Mouse (Mus musculus): ENCODE results near the gene Cdk5rap1. TPM values are rescaled to one million over a fixed set of nuclear protein-coding genes. Genes with fewer than 3 reads are reported as not detected.

Gene Cdk5rap1
- total and polyA plus RNA-seq, 3 experiments = 25.8 to 43.5 (median 32.0) TPM

- dilution Hi-C loops (cut with MboI; ENCODE audit: extremely low pct_ligation_motif_present, extremely low pct_unique_long_range_greater_than_20kb, low sequenced_read_pairs) = no loop called here
- no peaks in the 10 kb centered on the region for H3K9me3 ChIP-seq (replicated peaks; ENCODE audit: low read length)
- no peak overlapping the region for H3K27ac ChIP-seq (ENCODE audit: insufficient read depth, low read depth)
- H3K4me1 ChIP-seq (ENCODE audit: control insufficient read depth in 1 of 2, insufficient read depth in 2 of 2) = peaks cover 18 to 66% of the 10 kb centered on the region in 2 experiments
- no peaks in the 10 kb centered on the region for H3K27me3 ChIP-seq (replicated peaks)
- H3K79me2 ChIP-seq (replicated peaks; ENCODE audit: control insufficient read depth, extremely low read depth, insufficient read depth, poor library complexity, severe bottlenecking) = 0 out of 2 replicates have a peak, but pooled peaks cover 2% of the 10 kb centered on the region
- H3K4me3 ChIP-seq (replicated peaks in 1 of 3; ENCODE audit: low read depth in 2 of 3, low read length in 2 of 3, poor library complexity in 1 of 3) = no peak overlapping the region
- no peak overlapping the region for H3K4me2 ChIP-seq (ENCODE audit: insufficient read depth, low read depth, poor library complexity, severe bottlenecking)
- no peak overlapping the region for H3K9ac ChIP-seq (ENCODE audit: insufficient read depth, low read depth)
- in situ Hi-C loops (cut with MboI; ENCODE audit: low pct_ligation_motif_present, low pct_unique_long_range_greater_than_20kb, low sequenced_read_pairs) = no loop called here
- peak; percentile 77 for DNase-seq (ENCODE audit: extremely low read depth)
- H3K36me3 ChIP-seq (replicated peaks in 1 of 2; ENCODE audit: control insufficient read depth in 1 of 2, insufficient read depth in 1 of 2, low read length in 1 of 2) = peaks cover 3 to 19% of the 10 kb centered on the region in 2 experiments
- TF ChIP-seq CTCF (conservative IDR thresholded peaks at IDR 0.05 in 1 of 2, IDR thresholded peaks at IDR 0.05 in 1 of 2; ENCODE audit: low read depth in 2 of 2, low read length in 2 of 2) = peak; percentile 46 to 83
- no peak for TF ChIP-seq JUND (conservative IDR thresholded peaks at IDR 0.05; ENCODE audit: low read depth, low read length)
- peak; percentile 63 for TF ChIP-seq RAD21 (IDR thresholded peaks at IDR 0.05; ENCODE audit: low read depth, low read length)
- TF ChIP-seq SMC3 (IDR thresholded peaks at IDR 0.05; ENCODE audit: low read depth, low read length) = peak; percentile 50
These were observed 1.3 kb upstream of the Cdk5rap1 start for GRCm38 (mm10) chr2:154373961-154374632.

- Histone ChIP-seq H3K27ac (ENCODE audit: insufficient read depth, low read depth) (peak overlapping the region; percentile 65), H3K79me2 (replicated peaks; ENCODE audit: control insufficient read depth, extremely low read depth, insufficient read depth, poor library complexity, severe bottlenecking) (0 out of 2 replicates have a peak, but pooled peaks cover 2% of the 10 kb centered on the region), H3K4me1 (ENCODE audit: control insufficient read depth in 1 of 2, insufficient read depth in 2 of 2) (peaks cover 16 to 48% of the 10 kb centered on the region in 2 experiments), H3K9ac (ENCODE audit: insufficient read depth, low read depth) (peak overlapping the region; percentile 98), H3K9me3 (replicated peaks; ENCODE audit: low read length) (no peaks in the 10 kb centered on the region), H3K4me2 (ENCODE audit: insufficient read depth, low read depth, poor library complexity, severe bottlenecking) (peak overlapping the region; percentile 68), H3K27me3 (replicated peaks) (no peaks in the 10 kb centered on the region), H3K4me3 (replicated peaks in 1 of 3; ENCODE audit: low read depth in 2 of 3, low read length in 2 of 3, poor library complexity in 1 of 3) (peak overlapping the region; percentile 86 to 97 (median 96)), H3K36me3 (replicated peaks in 1 of 2; ENCODE audit: control insufficient read depth in 1 of 2, insufficient read depth in 1 of 2, low read length in 1 of 2) (peaks cover 16 to 33% of the 10 kb centered on the region in 2 experiments)
- DNase-seq (ENCODE audit: extremely low read depth) = peak; percentile 89
- dilution Hi-C loops (cut with MboI; ENCODE audit: extremely low pct_ligation_motif_present, extremely low pct_unique_long_range_greater_than_20kb, low sequenced_read_pairs) (no loop called here), in situ Hi-C loops (cut with MboI; ENCODE audit: low pct_ligation_motif_present, low pct_unique_long_range_greater_than_20kb, low sequenced_read_pairs) (no loop called here)
- TF ChIP-seq CHD2 (IDR thresholded peaks at IDR 0.05; ENCODE audit: low read length) (peak; percentile 52; the same call in 1 of the 2 replicates), POLR2AphosphoS2 (IDR thresholded peaks at IDR 0.05; ENCODE audit: low read depth, low read length) (peak; percentile 81; the same call in 1 of the 2 replicates), E2F4 (IDR thresholded peaks at IDR 0.05; ENCODE audit: insufficient replicate concordance, low read depth, low read length) (no peak), MAFK (IDR thresholded peaks at IDR 0.05; ENCODE audit: insufficient replicate concordance, low read length) (0 out of 2 replicates have a peak, but pooled peaks have one; percentile 20), PAX5 (IDR thresholded peaks at IDR 0.05; ENCODE audit: low read length) (no peak), ETS1 (conservative IDR thresholded peaks at IDR 0.05; ENCODE audit: low read depth, low read length) (peak; percentile 27; the same call in 1 of the 2 replicates), EP300 (IDR thresholded peaks at IDR 0.05; ENCODE audit: low read length) (no peak), CTCF (conservative IDR thresholded peaks at IDR 0.05 in 1 of 2, IDR thresholded peaks at IDR 0.05 in 1 of 2; ENCODE audit: low read depth in 2 of 2, low read length in 2 of 2) (no peak), MEF2A (IDR thresholded peaks at IDR 0.05; ENCODE audit: borderline replicate concordance, low read depth, low read length) (peak; percentile 85), CHD1 (IDR thresholded peaks at IDR 0.05; ENCODE audit: low read depth, low read length) (0 out of 2 replicates have a peak, but pooled peaks have one; percentile 45), UBTF (IDR thresholded peaks at IDR 0.05; ENCODE audit: low read depth, low read length) (peak; percentile 81), ZKSCAN1 (IDR thresholded peaks at IDR 0.05; ENCODE audit: borderline replicate concordance, low read depth, low read length) (no peak), ZNF384 (IDR thresholded peaks at IDR 0.05; ENCODE audit: low read depth, low read length) (no peak; the same call in 1 of the 2 replicates), TBP (conservative IDR thresholded peaks at IDR 0.05; ENCODE audit: low read depth, low read length) (peak; percentile 94), GABPA (IDR thresholded peaks at IDR 0.05; ENCODE audit: insufficient replicate concordance, low read depth, low read length) (peak; percentile 31; the same call in 1 of the 2 replicates), MAZ (IDR thresholded peaks at IDR 0.05; ENCODE audit: low read depth, low read length) (no peak), JUN (IDR thresholded peaks at IDR 0.05; ENCODE audit: insufficient read depth, low read depth, low read length) (no peak), RCOR1 (conservative IDR thresholded peaks at IDR 0.05; ENCODE audit: low read depth, low read length) (peak; percentile 35; the same call in 1 of the 2 replicates), KAT2A (IDR thresholded peaks at IDR 0.05; ENCODE audit: insufficient replicate concordance, low read length) (peak; percentile 88; the same call in 1 of the 2 replicates), BHLHE40 (IDR thresholded peaks at IDR 0.05; ENCODE audit: low read depth, low read length) (no peak), JUND (conservative IDR thresholded peaks at IDR 0.05; ENCODE audit: low read depth, low read length) (no peak), POLR2A (IDR thresholded peaks at IDR 0.05; ENCODE audit: low read depth, low read length) (peak; percentile 98), MYC (IDR thresholded peaks at IDR 0.05; ENCODE audit: low read depth, low read length) (peak; percentile 70), MXI1 (IDR thresholded peaks at IDR 0.05; ENCODE audit: low read depth, low read length) (peak; percentile 89), NELFE (IDR thresholded peaks at IDR 0.05; ENCODE audit: low read depth, low read length) (peak; percentile 95), USF2 (conservative IDR thresholded peaks at IDR 0.05; ENCODE audit: low read depth, low read length) (no peak), TCF12 (IDR thresholded peaks at IDR 0.05; ENCODE audit: low read depth, low read length) (peak; percentile 97), SMC3 (IDR thresholded peaks at IDR 0.05; ENCODE audit: low read depth, low read length) (no peak)
These were observed 520 bp downstream of the Cdk5rap1 start for GRCm38 (mm10) chr2:154372151-154372829.
